Mouse (Mus musculus): ENCODE data around the gene Bcl2l10. TPM values are rescaled to one million over a fixed set of nuclear protein-coding genes. Genes with fewer than 3 reads are reported as not detected.

Bcl2l10 gene
- polyA plus RNA-seq (2015; fragmentation: Nextera tagmentation; extraction: Ambion mirVana): not detected in 2 replicates

GRCm38 (mm10) chr9:75347458-75347857, at the start of gene Bcl2l10:
TSS of gene Bcl2l10 (plus strand) at chr9:75347758.
- no peaks in the 10 kb centered on the region for H3K9me3 ChIP-seq
- no peaks in the 10 kb centered on the region for H3K36me3 ChIP-seq
- H3K9ac ChIP-seq: no peak within 1 kb of the TSS
- H3K4me2 ChIP-seq (replicated peaks): no peak within 1 kb of the TSS
- no peaks in the 10 kb centered on the region for H3K4me1 ChIP-seq (replicated peaks)
- no peak for ATAC-seq
- H3K27ac ChIP-seq: no peak within 1 kb of the TSS
- no peak within 1 kb of the TSS for H3K4me3 ChIP-seq (replicated peaks)
- WGBS: 95% methylated on average over 5 of the region's 5 CpGs
- no peaks in the 10 kb centered on the region for H3K27me3 ChIP-seq (replicated peaks)

GRCm38 (mm10) chr9:75299342-75299741, 48.2 kb upstream of the Bcl2l10 start:
- no peaks in the 10 kb centered on the region for H3K4me1 ChIP-seq (replicated peaks)
- WGBS: 75% methylated on average over 2 of the region's 2 CpGs
- H3K9me3 ChIP-seq: no peaks in the 10 kb centered on the region
- no peaks in the 10 kb centered on the region for H3K36me3 ChIP-seq
- H3K4me3 ChIP-seq (replicated peaks): no peak overlapping the region
- no peaks in the 10 kb centered on the region for H3K27me3 ChIP-seq (replicated peaks)
- H3K9ac ChIP-seq: no peak overlapping the region
- no peak overlapping the region for H3K27ac ChIP-seq
- no peak overlapping the region for H3K4me2 ChIP-seq (replicated peaks)
- ATAC-seq: no peak

GRCm38 (mm10) chr9:75303033-75303432, 44.5 kb upstream of the Bcl2l10 start:
- Histone ChIP-seq H3K4me1 (replicated peaks) (no peaks in the 10 kb centered on the region), H3K9me3 (no peaks in the 10 kb centered on the region), H3K36me3 (no peaks in the 10 kb centered on the region), H3K27ac (no peak overlapping the region), H3K27me3 (replicated peaks) (no peaks in the 10 kb centered on the region), H3K4me3 (replicated peaks) (no peak overlapping the region), H3K4me2 (replicated peaks) (no peak overlapping the region), H3K9ac (no peak overlapping the region)
- no peak for ATAC-seq
- WGBS: 79% methylated on average over 2 of the region's 2 CpGs

GRCm38 (mm10) chr9:75303701-75304261, 43.8 kb upstream of the Bcl2l10 start:
- Histone ChIP-seq H3K9ac (no peak overlapping the region), H3K9me3 (no peaks in the 10 kb centered on the region), H3K4me3 (replicated peaks) (no peak overlapping the region), H3K4me1 (replicated peaks) (no peaks in the 10 kb centered on the region), H3K27ac (no peak overlapping the region), H3K36me3 (no peaks in the 10 kb centered on the region), H3K27me3 (replicated peaks) (no peaks in the 10 kb centered on the region), H3K4me2 (replicated peaks) (no peak overlapping the region)
- 37% methylated on average over 16 of the region's 16 CpGs for WGBS
- ATAC-seq: no peak

GRCm38 (mm10) chr9:75304286-75304685, 43.3 kb upstream of the Bcl2l10 start:
- Histone ChIP-seq H3K9ac (no peak overlapping the region), H3K27ac (no peak overlapping the region), H3K27me3 (replicated peaks) (no peaks in the 10 kb centered on the region), H3K4me1 (replicated peaks) (no peaks in the 10 kb centered on the region), H3K4me2 (replicated peaks) (no peak overlapping the region), H3K4me3 (replicated peaks) (no peak overlapping the region), H3K9me3 (no peaks in the 10 kb centered on the region), H3K36me3 (no peaks in the 10 kb centered on the region)
- ATAC-seq: no peak
- WGBS: 37% methylated on average over 7 of the region's 7 CpGs

GRCm38 (mm10) chr9:75306126-75306898, 41.2 kb upstream of the Bcl2l10 start, which contains the start of gene Gnb5:
TSS of gene Gnb5 (plus strand) at chr9:75306288.
- 84% methylated on average over 11 of the region's 11 CpGs for WGBS
- H3K36me3 ChIP-seq: no peaks in the 10 kb centered on the region
- no peak within 1 kb of the TSS for H3K9ac ChIP-seq
- H3K4me2 ChIP-seq (replicated peaks): no peak within 1 kb of the TSS
- H3K27me3 ChIP-seq (replicated peaks): no peaks in the 10 kb centered on the region
- ATAC-seq: no peak
- no peaks in the 10 kb centered on the region for H3K9me3 ChIP-seq
- H3K27ac ChIP-seq: no peak within 1 kb of the TSS
- no peaks in the 10 kb centered on the region for H3K4me1 ChIP-seq (replicated peaks)
- H3K4me3 ChIP-seq (replicated peaks): no peak within 1 kb of the TSS

GRCm38 (mm10) chr9:75307015-75307414, 40.5 kb upstream of the Bcl2l10 start:
- H3K4me2 ChIP-seq (replicated peaks): no peak overlapping the region
- H3K36me3 ChIP-seq: no peaks in the 10 kb centered on the region
- H3K4me1 ChIP-seq (replicated peaks): no peaks in the 10 kb centered on the region
- no peaks in the 10 kb centered on the region for H3K27me3 ChIP-seq (replicated peaks)
- no peak overlapping the region for H3K27ac ChIP-seq
- no peak overlapping the region for H3K4me3 ChIP-seq (replicated peaks)
- no peaks in the 10 kb centered on the region for H3K9me3 ChIP-seq
- 91% methylated on average over 5 of the region's 5 CpGs for WGBS
- no peak for ATAC-seq
- no peak overlapping the region for H3K9ac ChIP-seq

GRCm38 (mm10) chr9:75308621-75309020, 38.9 kb upstream of the Bcl2l10 start:
- no peak overlapping the region for H3K27ac ChIP-seq
- H3K4me1 ChIP-seq (replicated peaks): peaks cover 4% of the 10 kb centered on the region; the same call in 1 of the 2 replicates
- H3K36me3 ChIP-seq: no peaks in the 10 kb centered on the region
- H3K27me3 ChIP-seq (replicated peaks): no peaks in the 10 kb centered on the region
- no peak for ATAC-seq
- no peak overlapping the region for H3K4me3 ChIP-seq (replicated peaks)
- 56% methylated on average over 5 of the region's 5 CpGs for WGBS
- H3K9me3 ChIP-seq: no peaks in the 10 kb centered on the region
- H3K9ac ChIP-seq: no peak overlapping the region
- no peak overlapping the region for H3K4me2 ChIP-seq (replicated peaks)

GRCm38 (mm10) chr9:75312008-75312407, 35.5 kb upstream of the Bcl2l10 start:
- 22% methylated on average over 4 of the region's 4 CpGs for WGBS
- no peak overlapping the region for H3K27ac ChIP-seq
- peaks cover 16% of the 10 kb centered on the region for H3K4me1 ChIP-seq (replicated peaks)
- no peaks in the 10 kb centered on the region for H3K9me3 ChIP-seq
- no peak overlapping the region for H3K4me3 ChIP-seq (replicated peaks)
- no peak for ATAC-seq
- H3K4me2 ChIP-seq (replicated peaks): no peak overlapping the region
- no peaks in the 10 kb centered on the region for H3K27me3 ChIP-seq (replicated peaks)
- H3K36me3 ChIP-seq: no peaks in the 10 kb centered on the region
- no peak overlapping the region for H3K9ac ChIP-seq

- Histone ChIP-seq H3K9me3 (no peaks in the 10 kb centered on the region), H3K27ac (0 out of 2 replicates have a peak overlapping the region, but pooled peaks have one; percentile 76), H3K36me3 (no peaks in the 10 kb centered on the region), H3K27me3 (replicated peaks) (no peaks in the 10 kb centered on the region), H3K4me2 (replicated peaks) (peak overlapping the region; percentile 92), H3K9ac (0 out of 2 replicates have a peak overlapping the region, but pooled peaks have one; percentile 67), H3K4me1 (replicated peaks) (peaks cover 19% of the 10 kb centered on the region), H3K4me3 (replicated peaks) (peak overlapping the region; percentile 75)
- 27% methylated on average over 11 of the region's 11 CpGs for WGBS
- ATAC-seq: 0 out of 2 replicates have a peak, but pooled peaks have one; percentile 5
These were observed 34.3 kb upstream of the Bcl2l10 start for GRCm38 (mm10) chr9:75313138-75313831.

- WGBS: under 1% methylated on average over 52 of the region's 52 CpGs
- Histone ChIP-seq H3K27me3 (replicated peaks) (no peaks in the 10 kb centered on the region), H3K9ac (peak overlapping the region; percentile 67), H3K4me1 (replicated peaks) (peaks cover 19% of the 10 kb centered on the region), H3K9me3 (no peaks in the 10 kb centered on the region), H3K4me3 (replicated peaks) (peak overlapping the region; percentile 75), H3K4me2 (replicated peaks) (peak overlapping the region; percentile 92), H3K27ac (peak overlapping the region; percentile 76), H3K36me3 (no peaks in the 10 kb centered on the region)
- ATAC-seq: peak; percentile 90
These were observed 33.6 kb upstream of the Bcl2l10 start for GRCm38 (mm10) chr9:75313832-75314516.
